Mouse (Mus musculus): ENCODE measurements around the gene Btbd35f25. TPM values are rescaled to one million over a fixed set of nuclear protein-coding genes. Genes with fewer than 3 reads are reported as not detected.
"Not testable (repeated sequence)": the region's sequence is repeated elsewhere in the genome, so short reads cannot be mapped to it uniquely, and the experiment has no call there.

Gene Btbd35f25
- polyA plus RNA-seq (2014; fragmentation: Nextera tagmentation; extraction: Ambion mirVana), result not detected in 2 replicates

- ATAC-seq (replicated peaks; ENCODE audit: insufficient number of reproducible peaks, low FRiP score, low TSS enrichment, low read depth); H3K9ac ChIP-seq (replicated peaks; ENCODE audit: low read length); H3K4me1 ChIP-seq (ENCODE audit: control insufficient read depth, insufficient read depth, low read length); DNase-seq (ENCODE audit: low spot score); H3K4me3 ChIP-seq (ENCODE audit: low read depth, low read length); H3K27ac ChIP-seq (replicated peaks; ENCODE audit: low read depth, low read length); H3K4me2 ChIP-seq (ENCODE audit: low read depth, low read length); H3K36me3 ChIP-seq (replicated peaks; ENCODE audit: control insufficient read depth, insufficient read depth, low read depth, low read length); H3K9me3 ChIP-seq (replicated peaks; ENCODE audit: control insufficient read depth, low read length); H3K27me3 ChIP-seq (ENCODE audit: control insufficient read depth, insufficient read depth, low read length): not testable (repeated sequence)
- 75% methylated on average over 3 of the region's 4 CpGs for WGBS
Measured at GRCm38 (mm10) chrX:31717056-31717455, at the start of gene Btbd35f25. Btbd35f25 (minus strand) TSS chrX:31717156.

- H3K4me1 ChIP-seq (ENCODE audit: control insufficient read depth, insufficient read depth, low read length), result no peaks in the 10 kb centered on the region
- DNase-seq (ENCODE audit: low spot score) (no peak), ATAC-seq (replicated peaks; ENCODE audit: insufficient number of reproducible peaks, low FRiP score, low TSS enrichment, low read depth) (no peak)
- H3K36me3 ChIP-seq (replicated peaks; ENCODE audit: control insufficient read depth, insufficient read depth, low read depth, low read length), result no peaks in the 10 kb centered on the region
- H3K4me2 ChIP-seq (ENCODE audit: low read depth, low read length), result no peak overlapping the region
- no peak overlapping the region for H3K9ac ChIP-seq (replicated peaks; ENCODE audit: low read length)
- peaks cover 66% of the 10 kb centered on the region for H3K9me3 ChIP-seq (replicated peaks; ENCODE audit: control insufficient read depth, low read length)
- no peak overlapping the region for H3K27ac ChIP-seq (replicated peaks; ENCODE audit: low read depth, low read length)
- H3K4me3 ChIP-seq (ENCODE audit: low read depth, low read length), result no peak overlapping the region
- H3K27me3 ChIP-seq (ENCODE audit: control insufficient read depth, insufficient read depth, low read length), result no peaks in the 10 kb centered on the region
Measured at GRCm38 (mm10) chrX:31766255-31766654, 49.3 kb upstream of the Btbd35f25 start.

GRCm38 (mm10) chrX:31764001-31764400, 47.0 kb upstream of the Btbd35f25 start:
- Histone ChIP-seq H3K4me2 (ENCODE audit: low read depth, low read length) (no peak overlapping the region), H3K9me3 (replicated peaks; ENCODE audit: control insufficient read depth, low read length) (peaks cover 61% of the 10 kb centered on the region), H3K36me3 (replicated peaks; ENCODE audit: control insufficient read depth, insufficient read depth, low read depth, low read length) (no peaks in the 10 kb centered on the region), H3K4me3 (ENCODE audit: low read depth, low read length) (no peak overlapping the region), H3K4me1 (ENCODE audit: control insufficient read depth, insufficient read depth, low read length) (no peaks in the 10 kb centered on the region), H3K27me3 (ENCODE audit: control insufficient read depth, insufficient read depth, low read length) (no peaks in the 10 kb centered on the region), H3K27ac (replicated peaks; ENCODE audit: low read depth, low read length) (no peak overlapping the region), H3K9ac (replicated peaks; ENCODE audit: low read length) (no peak overlapping the region)
- ATAC-seq (replicated peaks; ENCODE audit: insufficient number of reproducible peaks, low FRiP score, low TSS enrichment, low read depth), result no peak
- no peak for DNase-seq (ENCODE audit: low spot score)
- 88% methylated on average over 1 of the region's 1 CpGs for WGBS

DNA sequence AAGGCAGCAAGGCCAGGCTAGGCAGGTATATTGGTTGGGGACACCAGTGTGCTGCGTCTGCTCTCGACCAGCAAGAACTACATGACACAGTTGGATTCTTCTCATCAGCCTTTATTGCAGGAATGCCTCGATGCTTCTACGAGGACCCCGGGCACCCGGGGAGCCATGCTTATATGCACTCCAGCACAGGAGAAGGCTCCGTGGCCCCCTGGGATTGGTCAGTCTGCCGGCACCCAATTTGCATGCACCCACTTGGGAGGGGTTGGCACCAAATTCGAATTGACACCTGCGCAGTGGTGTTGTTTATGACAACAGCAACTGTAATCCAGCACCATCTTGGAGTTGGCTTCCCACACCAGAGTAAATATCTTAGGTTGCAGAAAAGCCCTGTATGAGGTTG, 28.1 kb upstream of the Btbd35f25 start:
- no peak for ATAC-seq (replicated peaks; ENCODE audit: insufficient number of reproducible peaks, low FRiP score, low TSS enrichment, low read depth)

DNA sequence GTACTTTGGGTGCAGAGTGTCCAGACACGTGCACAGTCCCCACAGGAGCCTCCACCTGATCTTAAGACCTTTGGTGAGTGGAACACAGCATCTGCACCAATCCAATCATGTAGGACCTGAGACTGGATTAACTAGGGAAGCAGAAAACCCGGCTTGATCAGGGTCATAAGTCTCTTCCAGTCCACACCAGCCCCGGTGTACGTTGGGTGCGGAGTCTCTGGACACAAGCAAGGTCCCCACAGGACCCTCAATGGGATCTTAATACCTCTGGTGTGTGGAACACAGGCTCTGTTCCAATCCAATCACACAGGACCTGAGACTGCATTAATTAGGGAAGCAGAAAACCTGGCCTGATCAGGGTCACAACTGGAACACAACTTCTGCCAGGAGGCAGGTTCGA, 20.0 kb upstream of the Btbd35f25 start:
- no peak for ATAC-seq (replicated peaks; ENCODE audit: insufficient number of reproducible peaks, low FRiP score, low TSS enrichment, low read depth)
- 83% methylated on average over 6 of the region's 6 CpGs for WGBS
- no peaks in the 10 kb centered on the region for H3K27me3 ChIP-seq (ENCODE audit: control insufficient read depth, insufficient read depth, low read length)
- H3K4me2 ChIP-seq (ENCODE audit: low read depth, low read length), result no peak overlapping the region
- no peak overlapping the region for H3K27ac ChIP-seq (replicated peaks; ENCODE audit: low read depth, low read length)
- peaks cover 2% of the 10 kb centered on the region; the same call in 1 of the 2 replicates for H3K9me3 ChIP-seq (replicated peaks; ENCODE audit: control insufficient read depth, low read length)
- no peaks in the 10 kb centered on the region for H3K36me3 ChIP-seq (replicated peaks; ENCODE audit: control insufficient read depth, insufficient read depth, low read depth, low read length)
- DNase-seq (ENCODE audit: low spot score), result no peak
- no peak overlapping the region for H3K4me3 ChIP-seq (ENCODE audit: low read depth, low read length)
- H3K4me1 ChIP-seq (ENCODE audit: control insufficient read depth, insufficient read depth, low read length), result no peaks in the 10 kb centered on the region
- H3K9ac ChIP-seq (replicated peaks; ENCODE audit: low read length), result no peak overlapping the region

More for the DNA sequence above, 28.1 kb upstream of the Btbd35f25 start:
- Histone ChIP-seq H3K9ac (replicated peaks; ENCODE audit: low read length) (no peak overlapping the region), H3K9me3 (replicated peaks; ENCODE audit: control insufficient read depth, low read length) (peaks cover 9% of the 10 kb centered on the region; the same call in 1 of the 2 replicates), H3K36me3 (replicated peaks; ENCODE audit: control insufficient read depth, insufficient read depth, low read depth, low read length) (no peaks in the 10 kb centered on the region), H3K27me3 (ENCODE audit: control insufficient read depth, insufficient read depth, low read length) (no peaks in the 10 kb centered on the region), H3K4me1 (ENCODE audit: control insufficient read depth, insufficient read depth, low read length) (no peaks in the 10 kb centered on the region), H3K4me2 (ENCODE audit: low read depth, low read length) (no peak overlapping the region), H3K4me3 (ENCODE audit: low read depth, low read length) (no peak overlapping the region), H3K27ac (replicated peaks; ENCODE audit: low read depth, low read length) (no peak overlapping the region)
- 86% methylated on average over 10 of the region's 10 CpGs for WGBS
- no peak for DNase-seq (ENCODE audit: low spot score)

Other genes with a start within 250 kb of the Btbd35f25 start
- not detected in 2 replicates for gene Gm21883, start 142.9 kb downstream of the Btbd35f25 start, polyA plus RNA-seq (2014; fragmentation: Nextera tagmentation; extraction: Ambion mirVana)
- not detected in 2 replicates for gene Spin2e, start 98.2 kb downstream of the Btbd35f25 start, polyA plus RNA-seq (2014; fragmentation: Nextera tagmentation; extraction: Ambion mirVana)
- not detected in 2 replicates for gene Gm21637, start 244.9 kb upstream of the Btbd35f25 start, polyA plus RNA-seq (2014; fragmentation: Nextera tagmentation; extraction: Ambion mirVana)